Mouse (Mus musculus): ENCODE measurements around the gene Zer1. TPM values are rescaled to one million over a fixed set of nuclear protein-coding genes. Genes with fewer than 3 reads are reported as not detected.
A peak's percentile ranks its signal among the peaks of the same experiment; 100 is the strongest.

The Zer1 gene
- polyA plus RNA-seq, 1 experiment, result 7.2 TPM

DNA sequence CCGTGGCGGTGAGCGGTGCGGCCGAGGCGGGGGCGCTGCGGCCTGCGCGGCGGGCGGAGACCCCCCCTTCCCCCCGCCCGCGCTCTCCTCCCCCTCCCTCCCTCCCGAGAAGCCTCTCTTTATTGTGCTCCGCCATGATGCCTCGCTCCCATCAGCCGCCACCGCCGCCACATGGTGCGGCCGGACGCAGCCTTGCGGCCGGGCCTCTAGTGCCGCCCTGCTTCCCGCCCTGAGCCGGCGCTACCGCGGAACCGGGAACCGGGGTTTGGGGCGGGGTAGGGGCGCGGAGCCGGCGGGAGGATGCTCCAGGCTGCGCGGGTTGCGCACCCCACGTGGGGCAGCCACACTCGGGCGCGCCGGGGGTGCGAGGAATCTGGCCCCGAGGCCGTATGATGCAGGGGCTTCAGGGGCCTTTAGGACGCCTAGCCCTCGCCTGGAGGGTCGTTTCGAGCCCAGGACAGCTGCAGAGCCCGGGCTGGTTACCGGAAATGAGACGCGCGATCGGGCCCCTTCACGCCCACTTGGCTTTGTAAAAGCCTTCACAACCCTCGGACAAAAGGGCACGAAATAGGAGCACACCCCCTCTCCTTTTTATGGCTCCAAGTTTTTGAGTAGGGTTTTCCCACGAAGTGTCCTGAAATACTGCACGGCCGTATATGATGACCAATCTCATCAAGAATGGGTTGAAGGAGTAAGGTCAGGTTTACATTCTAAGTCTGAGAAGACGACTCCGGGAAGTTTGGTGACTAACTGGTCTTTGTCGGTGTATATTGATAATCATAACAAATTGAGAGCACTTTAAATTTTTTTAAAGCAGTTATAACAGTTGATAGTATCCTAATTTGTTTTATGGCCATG is 57.1 kb downstream of the Zer1 start:
- Histone ChIP-seq H3ac (ENCODE audit: control insufficient read depth, insufficient read length, low read depth) (peak overlapping the region; percentile 91), H3K79me3 (ENCODE audit: low read depth) (peaks cover 69% of the 10 kb centered on the region), H3K27me3 (ENCODE audit: control insufficient read depth, insufficient read depth, insufficient read length) (no peaks in the 10 kb centered on the region), H3K79me2 (ENCODE audit: control insufficient read depth, insufficient read depth) (peaks cover 85% of the 10 kb centered on the region), H3K4me3 (ENCODE audit: insufficient read depth, poor library complexity, severe bottlenecking) (peak overlapping the region; percentile 97), H3K36me3 (ENCODE audit: control insufficient read depth, insufficient read depth) (peaks cover 41% of the 10 kb centered on the region)
- no peak for TF ChIP-seq MYOD1 (IDR thresholded peaks at IDR 0.05; ENCODE audit: control insufficient read depth, insufficient read length, low read depth)
- TF ChIP-seq MAX (IDR thresholded peaks at IDR 0.05), result peak; percentile 61
- TF ChIP-seq FOSL1 (IDR thresholded peaks at IDR 0.05; ENCODE audit: insufficient read depth, low read length, poor library complexity, severe bottlenecking), result no peak

DNA sequence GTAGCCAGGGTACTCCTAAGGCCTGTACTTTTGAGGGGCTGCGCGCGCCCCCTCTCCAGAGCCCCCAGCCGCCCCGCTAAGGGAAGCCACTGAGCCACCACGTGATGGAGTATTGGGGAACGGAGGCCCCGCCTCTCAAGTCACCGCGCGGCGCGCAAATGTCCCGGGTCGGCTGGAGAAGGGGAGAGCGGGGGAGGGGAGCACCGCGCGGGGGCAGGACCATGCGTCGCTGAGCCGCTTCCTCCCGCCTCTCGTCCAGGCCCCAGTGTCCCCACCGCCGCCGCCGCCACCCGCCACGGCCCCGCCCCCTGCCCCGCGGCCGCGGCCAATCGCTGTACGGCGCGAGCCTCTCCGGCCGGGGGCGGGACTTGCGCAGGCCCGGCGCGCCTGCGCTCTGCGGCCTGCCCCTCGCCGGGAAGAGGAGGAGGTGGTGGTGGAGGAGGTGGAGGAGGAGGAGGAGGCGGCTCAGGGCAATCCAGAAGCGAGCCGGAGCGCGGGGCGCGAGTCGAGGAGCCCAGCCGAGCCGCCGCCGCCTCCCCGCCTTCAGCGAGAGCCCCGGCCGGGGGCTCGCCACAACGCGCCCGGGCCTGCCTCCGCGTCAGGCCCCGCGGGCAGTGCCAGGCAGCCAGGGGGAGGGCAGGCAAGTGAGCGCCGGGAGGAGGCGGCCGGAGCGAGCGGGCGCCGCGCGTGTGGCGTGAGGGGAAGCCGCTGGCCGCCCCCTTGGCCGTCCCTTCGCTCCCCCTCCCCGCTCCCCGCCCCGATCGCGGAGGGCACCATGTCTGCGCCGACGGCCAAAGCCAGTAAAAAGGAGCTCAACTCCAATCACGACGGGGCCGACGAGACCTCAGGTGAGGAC is 58.1 kb downstream of the Zer1 start:
- peaks cover 71% of the 10 kb centered on the region for H3K79me3 ChIP-seq (ENCODE audit: low read depth)
- peak overlapping the region; percentile 97 for H3K4me3 ChIP-seq (ENCODE audit: insufficient read depth, poor library complexity, severe bottlenecking)
- H3K79me2 ChIP-seq (ENCODE audit: control insufficient read depth, insufficient read depth), result peaks cover 89% of the 10 kb centered on the region
- no peak for TF ChIP-seq CTCF (IDR thresholded peaks at IDR 0.05; ENCODE audit: control insufficient read depth, insufficient read depth, insufficient read length)
- no peak for TF ChIP-seq FOSL1 (IDR thresholded peaks at IDR 0.05; ENCODE audit: insufficient read depth, low read length, poor library complexity, severe bottlenecking)
- TF ChIP-seq CEBPB (IDR thresholded peaks at IDR 0.05; ENCODE audit: low read depth), result no peak
- no peak for TF ChIP-seq MYOG (IDR thresholded peaks at IDR 0.05; ENCODE audit: control insufficient read depth, extremely low read depth, insufficient read length)
- TF ChIP-seq MAX (IDR thresholded peaks at IDR 0.05), result peak; percentile 82
- TF ChIP-seq USF1 (IDR thresholded peaks at IDR 0.05; ENCODE audit: low read depth), result peak; percentile 88
- TF ChIP-seq MYOD1 (IDR thresholded peaks at IDR 0.05; ENCODE audit: control insufficient read depth, insufficient read length, low read depth), result no peak
- H3ac ChIP-seq (ENCODE audit: control insufficient read depth, insufficient read length, low read depth), result peak overlapping the region; percentile 91
- no peaks in the 10 kb centered on the region for H3K27me3 ChIP-seq (ENCODE audit: control insufficient read depth, insufficient read depth, insufficient read length)
- H3K36me3 ChIP-seq (ENCODE audit: control insufficient read depth, insufficient read depth), result peaks cover 34% of the 10 kb centered on the region

GRCm38 (mm10) chr2:30064298-30064697 is 60.1 kb downstream of the Zer1 start:
- no peak for TF ChIP-seq FOSL1 (IDR thresholded peaks at IDR 0.05; ENCODE audit: insufficient read depth, low read length, poor library complexity, severe bottlenecking)
- TF ChIP-seq MYOG (IDR thresholded peaks at IDR 0.05; ENCODE audit: control insufficient read depth, extremely low read depth, insufficient read length), result no peak
- no peak for TF ChIP-seq CTCF (IDR thresholded peaks at IDR 0.05; ENCODE audit: control insufficient read depth, insufficient read depth, insufficient read length)
- TF ChIP-seq MAX (IDR thresholded peaks at IDR 0.05), result no peak
- no peak for TF ChIP-seq CEBPB (IDR thresholded peaks at IDR 0.05; ENCODE audit: low read depth)
- TF ChIP-seq USF1 (IDR thresholded peaks at IDR 0.05; ENCODE audit: low read depth), result no peak
- TF ChIP-seq MYOD1 (IDR thresholded peaks at IDR 0.05; ENCODE audit: control insufficient read depth, insufficient read length, low read depth), result no peak
- Histone ChIP-seq H3K36me3 (ENCODE audit: control insufficient read depth, insufficient read depth) (peaks cover 19% of the 10 kb centered on the region), H3K79me2 (ENCODE audit: control insufficient read depth, insufficient read depth) (peaks cover 74% of the 10 kb centered on the region), H3K4me3 (ENCODE audit: insufficient read depth, poor library complexity, severe bottlenecking) (peak overlapping the region; percentile 90), H3ac (ENCODE audit: control insufficient read depth, insufficient read length, low read depth) (no peak overlapping the region), H3K79me3 (ENCODE audit: low read depth) (peaks cover 58% of the 10 kb centered on the region), H3K27me3 (ENCODE audit: control insufficient read depth, insufficient read depth, insufficient read length) (no peaks in the 10 kb centered on the region)

- peaks cover 69% of the 10 kb centered on the region for H3K79me2 ChIP-seq (ENCODE audit: control insufficient read depth, insufficient read depth)
These were observed 60.6 kb downstream of the Zer1 start for GRCm38 (mm10) chr2:30063791-30064190.

DNA sequence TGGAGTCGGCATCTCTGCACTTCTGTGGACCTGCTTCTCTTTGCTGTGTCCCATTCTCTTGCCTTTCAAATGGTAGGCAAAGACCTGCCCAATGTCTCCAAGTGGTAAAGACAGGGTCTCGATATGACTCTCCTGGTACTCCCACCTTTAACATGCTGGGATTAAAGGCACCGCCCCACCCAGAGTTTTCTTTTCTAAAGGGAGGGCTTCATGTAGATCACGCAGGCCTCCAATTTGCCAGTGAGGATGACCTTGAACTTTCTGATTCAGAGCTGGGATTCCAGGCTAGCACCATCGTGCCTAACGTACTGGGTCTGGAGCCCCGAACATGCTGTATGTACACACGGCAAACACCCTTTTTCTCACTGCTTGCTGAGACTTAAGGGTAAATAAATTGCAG is 61.1 kb downstream of the Zer1 start:
- Histone ChIP-seq H3K36me3 (ENCODE audit: control insufficient read depth, insufficient read depth) (peaks cover 8% of the 10 kb centered on the region), H3ac (ENCODE audit: control insufficient read depth, insufficient read length, low read depth) (peak overlapping the region; percentile 97), H3K79me3 (ENCODE audit: low read depth) (peaks cover 48% of the 10 kb centered on the region), H3K4me3 (ENCODE audit: insufficient read depth, poor library complexity, severe bottlenecking) (peak overlapping the region; percentile 90), H3K27me3 (ENCODE audit: control insufficient read depth, insufficient read depth, insufficient read length) (no peaks in the 10 kb centered on the region), H3K79me2 (ENCODE audit: control insufficient read depth, insufficient read depth) (peaks cover 64% of the 10 kb centered on the region)
- TF ChIP-seq MAX (IDR thresholded peaks at IDR 0.05) (no peak), CTCF (IDR thresholded peaks at IDR 0.05; ENCODE audit: control insufficient read depth, insufficient read depth, insufficient read length) (no peak), CEBPB (IDR thresholded peaks at IDR 0.05; ENCODE audit: low read depth) (no peak), MYOD1 (IDR thresholded peaks at IDR 0.05; ENCODE audit: control insufficient read depth, insufficient read length, low read depth) (no peak), MYOG (IDR thresholded peaks at IDR 0.05; ENCODE audit: control insufficient read depth, extremely low read depth, insufficient read length) (no peak), USF1 (IDR thresholded peaks at IDR 0.05; ENCODE audit: low read depth) (no peak), FOSL1 (IDR thresholded peaks at IDR 0.05; ENCODE audit: insufficient read depth, low read length, poor library complexity, severe bottlenecking) (no peak)

More at GRCm38 (mm10) chr2:30063791-30064190, 60.6 kb downstream of the Zer1 start:
- H3K4me3 ChIP-seq (ENCODE audit: insufficient read depth, poor library complexity, severe bottlenecking), result peak overlapping the region; percentile 90
- H3K36me3 ChIP-seq (ENCODE audit: control insufficient read depth, insufficient read depth), result peaks cover 14% of the 10 kb centered on the region
- H3ac ChIP-seq (ENCODE audit: control insufficient read depth, insufficient read length, low read depth), result peak overlapping the region; percentile 97
- TF ChIP-seq CEBPB (IDR thresholded peaks at IDR 0.05; ENCODE audit: low read depth) (no peak), MYOG (IDR thresholded peaks at IDR 0.05; ENCODE audit: control insufficient read depth, extremely low read depth, insufficient read length) (no peak), USF1 (IDR thresholded peaks at IDR 0.05; ENCODE audit: low read depth) (no peak), CTCF (IDR thresholded peaks at IDR 0.05; ENCODE audit: control insufficient read depth, insufficient read depth, insufficient read length) (no peak), MAX (IDR thresholded peaks at IDR 0.05) (no peak), MYOD1 (IDR thresholded peaks at IDR 0.05; ENCODE audit: control insufficient read depth, insufficient read length, low read depth) (no peak), FOSL1 (IDR thresholded peaks at IDR 0.05; ENCODE audit: insufficient read depth, low read length, poor library complexity, severe bottlenecking) (no peak)
- peaks cover 53% of the 10 kb centered on the region for H3K79me3 ChIP-seq (ENCODE audit: low read depth)
- no peaks in the 10 kb centered on the region for H3K27me3 ChIP-seq (ENCODE audit: control insufficient read depth, insufficient read depth, insufficient read length)

Measured in C2C12 (cell line).